Mouse (Mus musculus): ENCODE data around the gene Cfap299. TPM values are rescaled to one million over a fixed set of nuclear protein-coding genes. Genes with fewer than 3 reads are reported as not detected.

Gene Cfap299
- polyA plus RNA-seq, 1 experiment from 2014 or later, result 0.37 TPM

GRCm38 (mm10) chr5:98346067-98346466, 17.0 kb downstream of the Cfap299 start:
- no peaks in the 10 kb centered on the region for H3K27me3 ChIP-seq (ENCODE audit: low read depth, poor library complexity, severe bottlenecking)
- 82% methylated on average over 7 of the region's 7 CpGs for WGBS
- no peak for DNase-seq (ENCODE audit: low spot score)
- no peaks in the 10 kb centered on the region for H3K9me3 ChIP-seq (replicated peaks)
- no peak overlapping the region for H3K27ac ChIP-seq (replicated peaks)
- no peaks in the 10 kb centered on the region for H3K4me1 ChIP-seq
- H3K36me3 ChIP-seq, result no peaks in the 10 kb centered on the region
- H3K4me3 ChIP-seq, result no peak overlapping the region

GRCm38 (mm10) chr5:98348605-98349004, 19.5 kb downstream of the Cfap299 start:
- H3K9me3 ChIP-seq (replicated peaks), result no peaks in the 10 kb centered on the region
- WGBS, result 23% methylated on average over 8 of the region's 8 CpGs
- H3K27me3 ChIP-seq (ENCODE audit: low read depth, poor library complexity, severe bottlenecking), result no peaks in the 10 kb centered on the region

GRCm38 (mm10) chr5:98359912-98360311, 30.8 kb downstream of the Cfap299 start:
- H3K36me3 ChIP-seq, result no peaks in the 10 kb centered on the region
- 91% methylated on average over 7 of the region's 7 CpGs for WGBS
- no peaks in the 10 kb centered on the region for H3K27me3 ChIP-seq (ENCODE audit: low read depth, poor library complexity, severe bottlenecking)
- no peak overlapping the region for H3K4me3 ChIP-seq
- no peak for DNase-seq (ENCODE audit: low spot score)
- no peak overlapping the region for H3K27ac ChIP-seq (replicated peaks)
- H3K4me1 ChIP-seq, result no peaks in the 10 kb centered on the region
- H3K9me3 ChIP-seq (replicated peaks), result no peaks in the 10 kb centered on the region

More at GRCm38 (mm10) chr5:98348605-98349004, 19.5 kb downstream of the Cfap299 start:
- no peaks in the 10 kb centered on the region for H3K4me1 ChIP-seq
- H3K36me3 ChIP-seq, result no peaks in the 10 kb centered on the region
- no peak overlapping the region for H3K4me3 ChIP-seq
- peak; percentile 77 for DNase-seq (ENCODE audit: low spot score)
- no peak overlapping the region for H3K27ac ChIP-seq (replicated peaks)

- H3K27me3 ChIP-seq (ENCODE audit: low read depth, poor library complexity, severe bottlenecking), result no peaks in the 10 kb centered on the region
- 83% methylated on average over 5 of the region's 5 CpGs for WGBS
- no peak overlapping the region for H3K27ac ChIP-seq (replicated peaks)
- no peak overlapping the region for H3K4me3 ChIP-seq
- H3K36me3 ChIP-seq, result no peaks in the 10 kb centered on the region
- H3K4me1 ChIP-seq, result no peaks in the 10 kb centered on the region
- no peak for DNase-seq (ENCODE audit: low spot score)
- no peaks in the 10 kb centered on the region for H3K9me3 ChIP-seq (replicated peaks)
Observed at GRCm38 (mm10) chr5:98360792-98361419, 31.8 kb downstream of the Cfap299 start.

- 49% methylated on average over 8 of the region's 8 CpGs for WGBS
- Histone ChIP-seq H3K9me3 (replicated peaks) (no peaks in the 10 kb centered on the region), H3K27me3 (ENCODE audit: low read depth, poor library complexity, severe bottlenecking) (no peaks in the 10 kb centered on the region), H3K4me3 (no peak overlapping the region), H3K36me3 (no peaks in the 10 kb centered on the region), H3K4me1 (no peaks in the 10 kb centered on the region), H3K27ac (replicated peaks) (no peak overlapping the region)
- peak; percentile 28 for DNase-seq (ENCODE audit: low spot score)
Observed at GRCm38 (mm10) chr5:98363428-98363827, 34.3 kb downstream of the Cfap299 start.

GRCm38 (mm10) chr5:98365340-98365739, 36.2 kb downstream of the Cfap299 start:
- no peaks in the 10 kb centered on the region for H3K36me3 ChIP-seq
- DNase-seq (ENCODE audit: low spot score), result no peak
- H3K4me1 ChIP-seq, result 0 out of 2 replicates have a peak, but pooled peaks cover under 1% of the 10 kb centered on the region
- H3K9me3 ChIP-seq (replicated peaks), result no peaks in the 10 kb centered on the region
- no peak overlapping the region for H3K4me3 ChIP-seq
- no peak overlapping the region for H3K27ac ChIP-seq (replicated peaks)
- no peaks in the 10 kb centered on the region for H3K27me3 ChIP-seq (ENCODE audit: low read depth, poor library complexity, severe bottlenecking)
- WGBS, result 87% methylated on average over 5 of the region's 5 CpGs

GRCm38 (mm10) chr5:98368822-98369221, 39.7 kb downstream of the Cfap299 start:
- Histone ChIP-seq H3K36me3 (no peaks in the 10 kb centered on the region), H3K4me1 (0 out of 2 replicates have a peak, but pooled peaks cover 2% of the 10 kb centered on the region), H3K9me3 (replicated peaks) (no peaks in the 10 kb centered on the region), H3K4me3 (no peak overlapping the region), H3K27me3 (ENCODE audit: low read depth, poor library complexity, severe bottlenecking) (no peaks in the 10 kb centered on the region), H3K27ac (replicated peaks) (no peak overlapping the region)
- no peak for DNase-seq (ENCODE audit: low spot score)
- WGBS, result 85% methylated on average over 4 of the region's 4 CpGs

GRCm38 (mm10) chr5:98369426-98369825, 40.3 kb downstream of the Cfap299 start:
- DNase-seq (ENCODE audit: low spot score), result no peak
- Histone ChIP-seq H3K36me3 (no peaks in the 10 kb centered on the region), H3K4me1 (0 out of 2 replicates have a peak, but pooled peaks cover 2% of the 10 kb centered on the region), H3K27ac (replicated peaks) (no peak overlapping the region), H3K9me3 (replicated peaks) (no peaks in the 10 kb centered on the region), H3K27me3 (ENCODE audit: low read depth, poor library complexity, severe bottlenecking) (no peaks in the 10 kb centered on the region), H3K4me3 (no peak overlapping the region)
- 79% methylated on average over 7 of the region's 7 CpGs for WGBS

- Histone ChIP-seq H3K9me3 (replicated peaks) (no peaks in the 10 kb centered on the region), H3K27me3 (ENCODE audit: low read depth, poor library complexity, severe bottlenecking) (no peaks in the 10 kb centered on the region), H3K4me3 (no peak overlapping the region), H3K27ac (replicated peaks) (no peak overlapping the region), H3K4me1 (no peaks in the 10 kb centered on the region), H3K36me3 (no peaks in the 10 kb centered on the region)
- DNase-seq (ENCODE audit: low spot score), result no peak
- WGBS, result 79% methylated on average over 8 of the region's 8 CpGs
Observed at GRCm38 (mm10) chr5:98376058-98376798, 47.1 kb downstream of the Cfap299 start.

GRCm38 (mm10) chr5:98376799-98377090, 47.6 kb downstream of the Cfap299 start:
- Histone ChIP-seq H3K4me3 (no peak overlapping the region), H3K4me1 (no peaks in the 10 kb centered on the region), H3K36me3 (no peaks in the 10 kb centered on the region), H3K9me3 (replicated peaks) (no peaks in the 10 kb centered on the region), H3K27me3 (ENCODE audit: low read depth, poor library complexity, severe bottlenecking) (no peaks in the 10 kb centered on the region), H3K27ac (replicated peaks) (no peak overlapping the region)
- WGBS, result 82% methylated on average over 4 of the region's 4 CpGs
- DNase-seq (ENCODE audit: low spot score), result no peak

GRCm38 (mm10) chr5:98380360-98380759, 51.3 kb downstream of the Cfap299 start:
- Histone ChIP-seq H3K27ac (replicated peaks) (no peak overlapping the region), H3K4me3 (no peak overlapping the region), H3K9me3 (replicated peaks) (no peaks in the 10 kb centered on the region), H3K4me1 (no peaks in the 10 kb centered on the region), H3K36me3 (no peaks in the 10 kb centered on the region), H3K27me3 (ENCODE audit: low read depth, poor library complexity, severe bottlenecking) (no peaks in the 10 kb centered on the region)
- 84% methylated on average over 4 of the region's 4 CpGs for WGBS
- no peak for DNase-seq (ENCODE audit: low spot score)

- Histone ChIP-seq H3K36me3 (no peaks in the 10 kb centered on the region), H3K4me1 (no peaks in the 10 kb centered on the region), H3K9me3 (replicated peaks) (no peaks in the 10 kb centered on the region), H3K27me3 (ENCODE audit: low read depth, poor library complexity, severe bottlenecking) (no peaks in the 10 kb centered on the region), H3K4me3 (no peak overlapping the region), H3K27ac (replicated peaks) (no peak overlapping the region)
- WGBS, result 69% methylated on average over 3 of the region's 3 CpGs
- no peak for DNase-seq (ENCODE audit: low spot score)
Observed at GRCm38 (mm10) chr5:98387054-98387453, 58.0 kb downstream of the Cfap299 start.

- Histone ChIP-seq H3K4me3 (no peak overlapping the region), H3K9me3 (replicated peaks) (no peaks in the 10 kb centered on the region), H3K36me3 (no peaks in the 10 kb centered on the region), H3K27ac (replicated peaks) (no peak overlapping the region), H3K4me1 (no peaks in the 10 kb centered on the region), H3K27me3 (ENCODE audit: low read depth, poor library complexity, severe bottlenecking) (no peaks in the 10 kb centered on the region)
- no peak for DNase-seq (ENCODE audit: low spot score)
- WGBS, result 86% methylated on average over 1 of the region's 1 CpGs
Observed at GRCm38 (mm10) chr5:98402165-98402564, 73.1 kb downstream of the Cfap299 start.

Measured in midbrain, embryonic 10.5 days (tissue).